Mouse (Mus musculus) C2C12 (cell line): ENCODE measurements around the gene Kdm4a.

Source experiments
- CTCF ChIP-seq: IDR thresholded peaks from one replicate; pipeline ENCODE4 v1.5.1; 2011; ENCODE audit not compliant: control insufficient read depth, insufficient read depth, insufficient read length
- MAX ChIP-seq: IDR thresholded peaks from one replicate; pipeline ENCODE4 v1.6.1; 2011; ENCODE audit warnings: mild to moderate bottlenecking, control low read depth
- MYOG ChIP-seq: IDR thresholded peaks from one replicate; pipeline ENCODE4 v1.6.1; 2011; ENCODE audit not compliant: control insufficient read depth, insufficient read length; ENCODE audit errors: extremely low read depth
- USF1 ChIP-seq: IDR thresholded peaks from one replicate; pipeline ENCODE4 v1.6.1; 2011; ENCODE audit warnings: low read depth, mild to moderate bottlenecking, control low read depth, moderate library complexity

DNA sequence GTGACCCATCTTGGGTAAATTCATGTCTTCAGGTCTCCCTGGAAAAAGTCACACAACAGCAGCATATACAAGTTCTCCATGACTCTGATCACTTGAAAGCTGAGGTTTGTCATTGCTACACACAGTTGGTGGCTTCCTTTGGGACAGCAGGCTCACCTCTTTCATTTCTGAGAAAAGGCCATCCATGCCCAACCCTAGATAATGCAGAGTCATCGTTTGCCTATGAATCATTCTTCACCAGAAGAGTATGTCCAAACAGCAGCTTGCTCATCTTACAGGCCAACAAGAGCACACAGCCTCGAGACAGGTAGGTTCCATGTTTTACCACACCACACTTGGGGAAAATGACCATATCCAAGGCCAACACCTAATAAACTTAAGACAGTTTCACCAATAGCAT is 91.1 kb downstream of the Kdm4a start:
- TF ChIP-seq CTCF (no peak), MAX (no peak), USF1 (no peak), MYOG (no peak)
